Mouse (Mus musculus) T-helper 17 cell (primary cell): ENCODE measurements around the gene Dmp1.

ENCODE experiments used
- in situ Hi-C, 2 experiments: fragments of 300-600 bp; cut with MboI, MseI; formaldehyde crosslinking; loops; 1 replicate in 1 of 2; 2 replicates in 1 of 2; pipeline ENCODE4 v1.15.1; 2025; ENCODE audit warnings: high pct_unique_total_duplicates in 2 of 2

Gene Dmp1

GRCm38 (mm10) chr5:104261908-104262461 is 59.6 kb downstream of the Dmp1 start:
- in situ Hi-C loops = no loop called here

- in situ Hi-C loops = no loop called here
Measured at GRCm38 (mm10) chr5:104263014-104263776, 60.8 kb downstream of the Dmp1 start.
